Mouse (Mus musculus) heart, adult 11 months (tissue): ENCODE data around the gene Serpina3k.
"Not testable (repeated sequence)": the region's sequence is repeated elsewhere in the genome, so short reads cannot be mapped to it uniquely, and the experiment has no call there.

ENCODE experiments used
- DNase-seq: peaks from one replicate; pipeline ENCODE4 v3.0.0; 2022

Gene Serpina3k

GRCm38 (mm10) chr12:104391057-104391456 lies 52.8 kb downstream of the Serpina3k start:
- DNase-seq = not testable (repeated sequence)
